Mouse (Mus musculus) CH12F3 (cell line): ENCODE data around the gene Gli1.

ENCODE experiments used
- in situ Hi-C: fragments of 300-500 bp; cut with MboI; formaldehyde crosslinking; loops from 2 replicates; pipeline ENCODE4 v1.14.3; 2020; ENCODE audit warnings: low sequenced_read_pairs

Gli1 gene

GRCm38 (mm10) chr10:127292987-127293538 lies 48.7 kb downstream of the Gli1 start:
- in situ Hi-C loops: no loop called here

GRCm38 (mm10) chr10:127291881-127292638 lies 49.7 kb downstream of the Gli1 start:
- in situ Hi-C loops: no loop called here

DNA sequence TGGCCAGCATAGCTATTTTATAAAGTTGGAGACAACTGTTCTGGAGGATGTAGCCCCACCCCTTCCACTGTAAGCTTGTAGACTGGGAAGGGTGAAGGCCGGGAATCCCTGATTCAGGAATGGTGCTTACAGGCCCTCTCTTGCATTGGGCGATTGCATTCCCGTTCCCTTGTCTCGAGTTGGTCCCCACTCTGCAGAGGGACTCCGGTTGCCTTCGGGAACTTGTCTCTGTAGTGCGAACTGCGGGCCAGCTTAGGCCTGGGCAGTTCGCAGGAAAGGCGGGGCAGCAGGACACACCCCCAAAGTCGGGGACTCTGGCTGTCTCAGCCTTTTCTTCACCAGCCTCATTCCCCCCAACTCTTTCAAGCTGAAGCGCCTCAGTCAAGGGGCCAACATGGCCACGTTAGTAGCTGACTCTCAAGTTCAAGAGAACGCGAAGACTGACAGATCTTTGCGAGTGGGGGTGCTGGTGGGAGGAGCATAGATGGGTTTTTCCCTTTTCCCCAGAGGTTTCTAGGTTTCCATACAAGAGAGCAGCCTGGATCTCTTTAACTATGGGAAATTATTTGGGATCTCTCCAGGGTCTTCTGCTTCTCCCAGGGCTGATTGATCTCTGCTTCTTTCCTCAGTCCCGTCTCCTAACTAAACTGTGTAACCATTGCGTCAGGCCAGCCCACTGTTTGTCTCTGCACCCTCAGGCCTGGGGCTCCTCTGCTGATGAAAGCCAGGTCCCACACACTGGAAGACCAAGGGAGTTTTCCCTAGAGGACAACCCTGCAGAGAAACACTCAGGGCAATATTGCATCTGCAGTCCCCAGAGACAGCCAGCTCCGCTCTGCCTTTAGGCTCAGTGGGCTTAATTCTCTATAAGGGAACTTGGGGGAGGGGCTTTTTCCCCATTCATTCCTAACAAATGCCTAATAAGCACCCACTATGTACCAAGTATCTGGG lies 50.6 kb downstream of the Gli1 start:
- in situ Hi-C loops: no loop called here

GRCm38 (mm10) chr10:127290307-127290929 lies 51.4 kb downstream of the Gli1 start:
- in situ Hi-C loops: no loop called here

DNA sequence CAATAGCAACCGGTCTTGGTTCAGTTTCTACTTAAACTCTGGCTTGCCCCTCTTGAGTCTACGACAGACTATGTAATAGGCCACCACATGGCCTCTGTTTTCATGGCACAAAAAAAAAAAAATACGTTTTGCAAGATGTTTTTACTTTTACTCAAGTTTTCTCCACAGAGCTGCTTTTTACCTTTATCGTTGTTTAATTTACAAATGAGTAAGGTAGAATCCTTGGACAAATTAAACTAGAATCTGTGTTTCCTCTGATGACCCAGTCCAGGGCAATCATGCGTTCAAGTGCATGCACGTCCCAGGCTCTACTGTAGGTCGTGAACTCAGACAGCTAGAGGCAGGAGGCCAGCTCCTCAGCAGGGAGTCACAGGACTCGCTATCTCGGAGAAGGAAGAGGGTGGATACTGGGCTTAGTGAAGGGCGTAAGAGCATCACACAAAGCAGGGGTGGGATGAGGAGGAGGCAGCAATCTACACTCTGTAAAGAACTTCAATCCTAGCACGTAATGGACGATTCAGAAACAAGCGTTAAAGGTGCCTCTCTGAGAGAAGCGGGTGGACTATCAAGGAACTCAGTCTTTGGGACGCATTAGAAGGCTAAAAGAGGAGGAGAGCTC lies 52.1 kb downstream of the Gli1 start:
- in situ Hi-C loops: no loop called here

GRCm38 (mm10) chr10:127288800-127289572 lies 52.8 kb downstream of the Gli1 start, which contains the start of gene Mbd6:
Gene Mbd6 (minus strand): TSS chr10:127289018.
- in situ Hi-C loops: no loop called here

DNA sequence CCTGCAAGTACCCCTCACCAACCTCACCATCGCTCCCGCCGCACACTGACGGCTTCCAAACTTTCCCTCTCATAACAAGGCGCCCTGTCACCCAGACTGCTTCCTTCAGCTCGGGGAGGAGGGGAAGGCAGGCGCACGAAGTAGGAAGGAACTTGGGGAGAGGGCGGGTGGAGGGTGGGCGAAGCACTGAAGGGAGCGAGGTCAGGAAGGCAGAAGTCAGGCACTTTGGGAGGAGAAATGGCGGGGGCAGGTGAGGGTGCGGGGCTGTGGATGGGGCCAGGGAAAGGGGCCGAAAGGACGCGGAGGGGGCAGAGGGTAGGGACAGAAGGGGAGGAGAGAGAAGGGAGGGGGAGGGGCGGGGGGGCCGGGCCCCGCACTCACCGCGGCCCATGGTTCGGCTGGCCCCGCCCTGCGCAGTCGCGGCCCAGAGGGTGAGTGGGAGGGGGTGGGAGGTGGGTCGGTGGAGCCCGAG lies 53.4 kb downstream of the Gli1 start:
- in situ Hi-C loops: no loop called here

- in situ Hi-C loops: no loop called here
These were observed 53.9 kb downstream of the Gli1 start for GRCm38 (mm10) chr10:127287936-127288293.

DNA sequence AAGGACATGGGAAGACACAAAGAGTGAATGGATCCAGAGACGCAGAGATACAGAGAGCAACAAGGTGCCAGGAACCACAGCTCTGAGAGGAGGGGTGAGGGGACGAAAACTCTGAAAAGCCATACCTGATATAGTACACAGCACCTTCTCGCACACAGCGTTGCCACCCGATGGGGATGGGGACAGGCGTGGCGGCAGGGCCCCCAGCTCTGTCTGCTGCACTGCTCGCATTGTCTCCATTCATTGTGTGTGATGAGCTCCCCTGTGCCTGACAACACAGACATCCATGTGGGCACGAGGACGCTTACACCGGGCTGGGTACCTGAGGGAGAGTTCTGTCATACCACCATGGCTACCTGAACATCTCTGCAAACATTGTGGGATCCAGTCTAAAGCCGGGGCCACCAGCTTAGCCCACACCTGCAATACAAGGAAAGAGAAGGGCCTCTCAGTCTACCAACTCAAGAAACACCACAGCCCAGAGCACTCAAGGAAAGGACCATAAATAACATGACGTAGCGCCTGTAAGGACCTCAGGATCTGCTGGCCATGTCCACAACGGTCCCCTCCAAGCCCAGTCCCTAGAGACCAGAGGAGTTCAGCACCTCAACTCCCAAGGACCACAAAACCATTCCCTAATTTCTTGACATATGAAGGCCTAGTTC lies 54.4 kb downstream of the Gli1 start:
- in situ Hi-C loops: no loop called here

DNA sequence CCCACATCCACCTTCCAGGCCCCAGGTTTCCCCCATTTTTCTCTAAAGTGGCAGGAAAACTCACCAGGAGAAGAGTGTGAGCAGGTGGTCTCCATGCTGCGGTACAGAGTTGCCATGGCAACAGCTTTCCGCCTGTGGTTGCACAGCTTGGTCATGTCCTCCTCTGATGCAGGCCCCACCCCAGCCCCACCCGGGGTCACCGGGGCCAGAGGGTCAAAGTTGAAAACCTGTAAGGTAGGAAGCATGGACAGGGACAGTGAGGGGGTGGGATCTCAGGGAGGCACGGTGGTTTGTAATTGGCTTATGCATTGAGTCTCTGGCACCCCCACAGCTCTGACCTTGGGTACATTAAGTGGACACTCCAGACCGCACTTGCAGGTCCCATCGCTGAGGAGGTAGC lies 55.0 kb downstream of the Gli1 start:
- in situ Hi-C loops: no loop called here

DNA sequence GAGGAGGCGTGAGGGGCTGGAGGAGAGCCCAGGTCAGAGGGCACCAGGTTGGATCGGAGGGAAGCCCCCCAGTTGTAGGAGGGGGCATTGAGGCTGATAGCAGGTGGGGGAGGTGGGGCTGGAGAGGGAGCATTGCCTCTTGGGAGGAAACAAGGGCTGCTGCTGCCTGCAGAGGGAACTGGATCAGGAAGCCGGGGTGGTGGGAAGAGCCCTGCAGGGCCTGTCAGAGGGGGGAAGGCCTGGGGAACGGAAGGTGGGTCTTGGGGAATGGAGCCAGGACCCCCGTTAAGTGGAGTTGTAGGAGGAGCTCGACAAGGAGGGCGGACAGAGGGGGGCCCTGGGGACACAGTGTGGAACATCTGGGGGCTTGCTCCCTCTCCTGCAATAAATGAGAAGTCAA lies 55.6 kb downstream of the Gli1 start:
- in situ Hi-C loops: no loop called here

- in situ Hi-C loops: no loop called here
These were observed 56.1 kb downstream of the Gli1 start for GRCm38 (mm10) chr10:127285644-127286043.

DNA sequence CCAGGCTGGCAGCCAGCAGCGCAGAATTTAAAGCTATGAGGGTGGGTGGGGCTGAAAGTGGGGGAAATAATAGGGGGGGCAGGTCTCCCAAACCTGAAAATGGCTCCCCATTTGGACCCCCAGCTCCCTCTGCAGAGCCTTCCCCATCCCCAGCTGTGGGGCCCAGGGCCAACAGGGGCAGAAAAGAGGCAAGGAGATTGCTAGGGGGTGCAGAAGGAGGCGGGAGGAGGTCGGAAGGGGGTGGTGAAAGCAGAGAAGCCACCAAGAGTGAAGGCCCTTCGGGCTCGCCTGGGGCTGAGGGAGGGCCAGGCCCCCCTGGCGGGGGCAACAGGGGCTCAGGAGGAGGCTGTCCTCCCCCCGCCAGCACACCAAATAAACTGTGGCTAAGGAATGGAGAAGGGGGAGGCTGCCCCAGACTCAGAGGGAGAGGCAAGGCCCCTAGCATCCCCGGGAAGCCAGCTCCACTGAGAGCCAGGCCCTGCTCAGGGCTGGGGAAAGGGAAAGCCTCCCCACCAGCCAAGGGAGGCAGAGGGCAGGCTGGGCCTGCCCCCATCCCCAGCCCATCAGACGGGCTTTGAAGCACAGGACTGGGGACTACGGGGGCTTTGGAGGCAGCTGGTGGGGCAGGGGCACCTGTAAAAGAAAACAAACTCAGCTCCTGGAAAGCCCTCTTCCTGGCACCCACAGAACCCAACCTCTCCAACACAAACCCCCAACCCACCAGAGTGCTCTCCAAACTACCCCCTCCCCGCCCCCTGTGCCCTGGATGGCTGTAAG lies 56.9 kb downstream of the Gli1 start:
- in situ Hi-C loops: no loop called here

GRCm38 (mm10) chr10:127284105-127284622 lies 57.6 kb downstream of the Gli1 start:
- in situ Hi-C loops: no loop called here

GRCm38 (mm10) chr10:127282620-127283215 lies 59.1 kb downstream of the Gli1 start:
- in situ Hi-C loops: no loop called here

- in situ Hi-C loops: no loop called here
These were observed 60.5 kb downstream of the Gli1 start for GRCm38 (mm10) chr10:127281316-127281715.
